In the genomic region with DNA sequence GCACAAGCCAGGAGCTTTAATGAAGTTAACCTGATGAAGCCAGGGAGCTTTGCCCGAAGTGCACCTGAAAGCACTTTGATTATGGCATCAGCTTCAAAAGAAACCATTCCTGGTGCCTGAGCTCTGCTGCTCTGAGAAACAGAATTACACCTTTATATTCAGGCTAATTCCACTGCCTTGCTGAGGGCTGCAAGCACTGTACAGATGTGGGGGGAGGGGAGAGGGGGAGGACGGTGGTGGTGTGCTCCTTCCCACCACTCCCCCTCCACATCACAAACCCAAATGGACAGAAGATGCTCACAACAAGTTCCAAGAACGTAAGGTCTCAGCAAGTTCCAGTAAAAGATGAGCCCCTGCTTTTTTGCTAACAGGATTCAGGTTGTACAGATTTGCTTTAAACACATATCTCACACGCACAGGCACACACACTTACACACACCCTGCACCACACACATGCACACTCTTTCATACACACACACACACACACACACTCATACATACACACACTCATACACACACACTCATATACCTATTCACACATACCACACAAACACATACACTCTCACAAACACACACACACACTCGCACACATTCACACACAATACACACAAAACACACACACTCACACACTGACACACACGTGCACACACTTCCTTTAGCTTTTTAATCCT, we compare ENCODE assay signal across 10 mouse cellular contexts. TPM values are rescaled to one million over a fixed set of nuclear protein-coding genes. Genes with fewer than 3 reads are reported as not detected.
DNase-seq lines count a peak whose midpoint lies in the region; ATAC-seq lines count a peak whose summit lies in the region.
"Had no signal": no experiment of that assay in that cellular context is flagged by ENCODE, and none has a peak within 500 bp of the region (broad histone marks: within the 10 kb centered on the region; RNA-seq: fewer than 3 reads in every experiment).

No protein-coding gene starts in this region.

- H3K4me1 ChIP-seq in kidney, embryonic 15.5 days = peaks cover 27% of the 10 kb centered on the region
- peaks cover 38% of the 10 kb centered on the region for H3K4me1 ChIP-seq in embryonic facial prominence, embryonic 10.5 days
- H3K4me1 ChIP-seq in forebrain, embryonic 13.5 days = peaks cover 13% of the 10 kb centered on the region
- peaks cover 10% of the 10 kb centered on the region for H3K4me1 ChIP-seq in limb, embryonic 11.5 days (ENCODE audit: control insufficient read depth, insufficient read depth, low read length)

- no peak for DNase-seq in kidney, postnatal 36 days
- DNase-seq in embryonic facial prominence, embryonic 10.5 days (ENCODE audit: low spot score) = no peak
- DNase-seq in limb, embryonic 11.5 days (ENCODE audit: low spot score) = no peak
- DNase-seq in cerebellum, adult 11-12 months = no peak
- no peak for DNase-seq in spleen, adult 18-20 months
- no peak for DNase-seq in kidney, adult 11 months
- DNase-seq: right cerebral cortex, postnatal 4 days; thymus, postnatal 14 days had no signal

- peaks cover 36% of the 10 kb centered on the region for H3K27me3 ChIP-seq in kidney, embryonic 15.5 days
- peaks cover 29% of the 10 kb centered on the region for H3K27me3 ChIP-seq in embryonic facial prominence, embryonic 10.5 days (replicated peaks; ENCODE audit: low read depth, poor library complexity, severe bottlenecking)
- peaks cover 20% of the 10 kb centered on the region for H3K27me3 ChIP-seq in forebrain, embryonic 13.5 days
- no peaks in the 10 kb centered on the region for H3K27me3 ChIP-seq in limb, embryonic 11.5 days (ENCODE audit: control insufficient read depth, insufficient read depth, low read length)

- 42% methylated on average over 6 of the region's 6 CpGs for WGBS in kidney, embryonic 15.5 days
- WGBS in embryonic facial prominence, embryonic 10.5 days = 55% methylated on average over 6 of the region's 6 CpGs
- WGBS in forebrain, embryonic 13.5 days = 59% methylated on average over 6 of the region's 6 CpGs
- WGBS in limb, embryonic 11.5 days = 35% methylated on average over 6 of the region's 6 CpGs

- H3K4me2 ChIP-seq in kidney, embryonic 15.5 days = peak overlapping the region; percentile 44
- H3K4me2 ChIP-seq in forebrain, embryonic 13.5 days = 0 out of 2 replicates have a peak overlapping the region, but pooled peaks have one; percentile 24
- H3K4me2 ChIP-seq in limb, embryonic 11.5 days (ENCODE audit: low read depth, severe bottlenecking) = no peak overlapping the region

- no peak overlapping the region for H3K4me3 ChIP-seq in kidney, embryonic 15.5 days (replicated peaks)
- H3K4me3 ChIP-seq in embryonic facial prominence, embryonic 10.5 days = 0 out of 2 replicates have a peak overlapping the region, but pooled peaks have one; percentile 23
- no peak overlapping the region for H3K4me3 ChIP-seq in forebrain, embryonic 13.5 days
- no peak overlapping the region for H3K4me3 ChIP-seq in limb, embryonic 11.5 days (ENCODE audit: low read depth, low read length)

- H3K9me3 ChIP-seq in kidney, embryonic 15.5 days (replicated peaks) = no peaks in the 10 kb centered on the region
- no peaks in the 10 kb centered on the region for H3K9me3 ChIP-seq in embryonic facial prominence, embryonic 10.5 days
- no peaks in the 10 kb centered on the region for H3K9me3 ChIP-seq in forebrain, embryonic 13.5 days (replicated peaks)
- H3K9me3 ChIP-seq in limb, embryonic 11.5 days (ENCODE audit: control insufficient read depth, low read length) = no peaks in the 10 kb centered on the region

- ATAC-seq in kidney, embryonic 15.5 days (replicated peaks; ENCODE audit: low FRiP score) = no peak
- ATAC-seq in forebrain, embryonic 13.5 days = peak; percentile 39; the same call in 1 of the 2 replicates
- peak; percentile 39; the same call in 1 of the 2 replicates for ATAC-seq in limb, embryonic 11.5 days (ENCODE audit: insufficient number of reproducible peaks, low FRiP score, low TSS enrichment, low read depth)

- H3K36me3 ChIP-seq in kidney, embryonic 15.5 days = no peaks in the 10 kb centered on the region
- no peaks in the 10 kb centered on the region for H3K36me3 ChIP-seq in embryonic facial prominence, embryonic 10.5 days (replicated peaks)
- H3K36me3 ChIP-seq in forebrain, embryonic 13.5 days (ENCODE audit: poor library complexity, severe bottlenecking) = no peaks in the 10 kb centered on the region
- H3K36me3 ChIP-seq in limb, embryonic 11.5 days (ENCODE audit: control insufficient read depth, insufficient read depth, low read length) = no peaks in the 10 kb centered on the region

- no peak overlapping the region for H3K9ac ChIP-seq in kidney, embryonic 15.5 days
- H3K9ac ChIP-seq in forebrain, embryonic 13.5 days = no peak overlapping the region
- no peak overlapping the region for H3K9ac ChIP-seq in limb, embryonic 11.5 days (ENCODE audit: low read length)

- H3K27ac ChIP-seq in kidney, embryonic 15.5 days = no peak overlapping the region
- H3K27ac ChIP-seq in embryonic facial prominence, embryonic 10.5 days (replicated peaks) = no peak overlapping the region
- no peak overlapping the region for H3K27ac ChIP-seq in forebrain, embryonic 13.5 days
- H3K27ac ChIP-seq in limb, embryonic 11.5 days (replicated peaks; ENCODE audit: low read depth, low read length) = no peak overlapping the region

RNA-seq across cellular contexts. Expression of gene Nrp2, which starts 6.6 kb away (rescaled TPM):
- polyA plus RNA-seq in kidney, embryonic 15.5 days (2015; fragmentation: Nextera tagmentation; extraction: Ambion mirVana) = 11.7 and 12.2 TPM in 2 replicates
- polyA plus RNA-seq in embryonic facial prominence, embryonic 10.5 days (2016; fragmentation: Nextera tagmentation; extraction: Ambion mirVana) = 20.5 and 21.4 TPM in 2 replicates
- polyA plus RNA-seq in forebrain, embryonic 13.5 days (2015; fragmentation: Nextera tagmentation; extraction: Ambion mirVana) = 19.5 and 28.3 TPM in 2 replicates
- polyA plus RNA-seq in limb, embryonic 11.5 days (2014; fragmentation: Nextera tagmentation; extraction: Ambion mirVana) = 58.9 and 65.0 TPM in 2 replicates
